Mouse (Mus musculus) kidney, adult 2 months (tissue): ENCODE data around the gene Wwox.

Experiments
- CTCF ChIP-seq: fragments of 200-500 bp; conservative IDR thresholded peaks from 2 replicates; pipeline ENCODE4 v1.5.1; 2011; ENCODE audit warnings: low read depth, mild to moderate bottlenecking, control low read depth, low read length, moderate library complexity, mixed read lengths; ENCODE audit not compliant: insufficient read depth, insufficient read length
- POLR2A ChIP-seq: fragments of 200-500 bp; IDR thresholded peaks from one replicate; pipeline ENCODE4 v1.6.1; 2011; ENCODE audit warnings: low read depth, low read length, control low read depth

DNA sequence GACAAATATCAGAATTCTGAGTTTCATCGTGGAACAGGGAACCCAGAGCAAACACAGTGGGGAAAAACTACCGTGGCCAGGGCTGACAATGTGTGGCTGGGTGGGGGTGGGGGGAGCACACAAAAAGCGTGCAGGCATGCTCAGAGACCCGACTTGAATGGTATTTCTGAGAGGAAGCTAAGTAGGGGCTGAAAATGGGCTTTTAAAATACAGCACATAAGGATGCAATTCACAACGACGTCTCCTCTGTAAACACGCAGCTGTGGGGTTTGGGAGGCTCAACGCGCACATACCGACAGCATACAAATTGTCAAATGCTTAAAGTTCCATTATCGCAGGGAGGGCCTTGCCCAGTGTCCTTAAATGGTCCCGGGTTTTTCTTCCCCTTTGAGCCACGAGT lies 783.1 kb downstream of the Wwox start:
- no peak for TF ChIP-seq POLR2A
- TF ChIP-seq CTCF, result no peak
